Mouse (Mus musculus): ENCODE measurements around the gene Mrpl17. TPM values are rescaled to one million over a fixed set of nuclear protein-coding genes. Genes with fewer than 3 reads are reported as not detected.

Gene Mrpl17
- total and polyA plus RNA-seq, 3 experiments, result 306 to 451 (median 399) TPM

DNA sequence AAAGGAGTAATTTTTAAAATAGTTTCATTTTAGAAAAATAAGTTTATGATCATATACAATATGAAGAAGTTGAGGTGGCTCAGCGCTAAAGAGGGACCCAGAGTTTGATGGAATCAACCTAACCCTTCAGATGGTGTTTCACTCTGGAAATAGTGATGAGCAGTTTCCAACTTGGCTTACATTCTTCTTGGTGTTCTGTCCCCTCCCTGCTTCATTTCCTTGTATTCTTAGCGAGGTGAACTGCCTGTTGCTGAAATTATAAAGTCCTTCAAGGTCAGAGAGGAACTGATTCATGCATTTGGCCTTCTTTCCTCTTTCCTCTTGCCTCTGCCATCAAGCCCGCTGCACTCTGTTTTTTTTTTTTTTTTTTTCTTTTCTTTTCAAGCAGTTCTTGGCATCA is 1.7 kb upstream of the Mrpl17 start:
- TF ChIP-seq SMC3 (IDR thresholded peaks at IDR 0.05; ENCODE audit: low read depth, low read length) (no peak), ZNF384 (IDR thresholded peaks at IDR 0.05; ENCODE audit: low read depth, low read length) (no peak), CHD1 (IDR thresholded peaks at IDR 0.05; ENCODE audit: low read depth, low read length) (no peak), RAD21 (IDR thresholded peaks at IDR 0.05; ENCODE audit: low read depth, low read length) (no peak), NRF1 (IDR thresholded peaks at IDR 0.05; ENCODE audit: low read depth, low read length) (no peak), JUN (IDR thresholded peaks at IDR 0.05; ENCODE audit: insufficient read depth, low read depth, low read length) (no peak), PAX5 (IDR thresholded peaks at IDR 0.05; ENCODE audit: low read length) (no peak), HCFC1 (IDR thresholded peaks at IDR 0.05; ENCODE audit: low read depth, low read length) (no peak), EP300 (IDR thresholded peaks at IDR 0.05; ENCODE audit: low read length) (no peak), SIN3A (IDR thresholded peaks at IDR 0.05; ENCODE audit: low read length) (no peak), MAX (IDR thresholded peaks at IDR 0.05; ENCODE audit: low read length) (no peak), GABPA (IDR thresholded peaks at IDR 0.05; ENCODE audit: insufficient replicate concordance, low read depth, low read length) (no peak), MAZ (IDR thresholded peaks at IDR 0.05; ENCODE audit: low read depth, low read length) (no peak), ZC3H11A (IDR thresholded peaks at IDR 0.05; ENCODE audit: low read depth, low read length) (no peak), KAT2A (IDR thresholded peaks at IDR 0.05; ENCODE audit: insufficient replicate concordance, low read length) (no peak), BHLHE40 (IDR thresholded peaks at IDR 0.05; ENCODE audit: low read depth, low read length) (no peak), UBTF (IDR thresholded peaks at IDR 0.05; ENCODE audit: low read depth, low read length) (no peak)
- in situ Hi-C loops (cut with MboI; ENCODE audit: low pct_ligation_motif_present, low pct_unique_long_range_greater_than_20kb, low sequenced_read_pairs) (no loop called here), dilution Hi-C loops (cut with MboI; ENCODE audit: extremely low pct_ligation_motif_present, extremely low pct_unique_long_range_greater_than_20kb, low sequenced_read_pairs) (no loop called here)
- no peak overlapping the region for H3K9ac ChIP-seq (ENCODE audit: insufficient read depth, low read depth)
- no peak for DNase-seq (ENCODE audit: extremely low read depth)
- H3K4me3 ChIP-seq (replicated peaks in 1 of 3; ENCODE audit: low read depth in 2 of 3, low read length in 2 of 3, poor library complexity in 1 of 3), result no peak overlapping the region
- no peaks in the 10 kb centered on the region for H3K27me3 ChIP-seq (replicated peaks)
- H3K79me2 ChIP-seq (replicated peaks; ENCODE audit: control insufficient read depth, extremely low read depth, insufficient read depth, poor library complexity, severe bottlenecking), result peaks cover 14% of the 10 kb centered on the region
- no peak overlapping the region for H3K27ac ChIP-seq (ENCODE audit: insufficient read depth, low read depth)
- no peak overlapping the region for H3K4me2 ChIP-seq (ENCODE audit: insufficient read depth, low read depth, poor library complexity, severe bottlenecking)
- peaks cover 9 to 23% of the 10 kb centered on the region in 2 experiments for H3K36me3 ChIP-seq (replicated peaks in 1 of 2; ENCODE audit: control insufficient read depth in 1 of 2, insufficient read depth in 1 of 2, low read length in 1 of 2)
- H3K4me1 ChIP-seq (ENCODE audit: control insufficient read depth in 1 of 2, insufficient read depth in 2 of 2), result peaks cover 0 to 24% of the 10 kb centered on the region in 2 experiments; a peak in 3 of 4 replicates
- peaks cover 4% of the 10 kb centered on the region for H3K9me3 ChIP-seq (replicated peaks; ENCODE audit: low read length)

GRCm38 (mm10) chr7:105811516-105811915 is 617 bp upstream of the Mrpl17 start:
- H3K4me3 ChIP-seq (replicated peaks in 1 of 3; ENCODE audit: low read depth in 2 of 3, low read length in 2 of 3, poor library complexity in 1 of 3), result no peak overlapping the region

More at GRCm38 (mm10) chr7:105811516-105811915, 617 bp upstream of the Mrpl17 start:
- Histone ChIP-seq H3K4me1 (ENCODE audit: control insufficient read depth in 1 of 2, insufficient read depth in 2 of 2) (peaks cover 0 to 24% of the 10 kb centered on the region in 2 experiments; a peak in 3 of 4 replicates), H3K27ac (ENCODE audit: insufficient read depth, low read depth) (no peak overlapping the region), H3K9me3 (replicated peaks; ENCODE audit: low read length) (peaks cover 4% of the 10 kb centered on the region), H3K9ac (ENCODE audit: insufficient read depth, low read depth) (no peak overlapping the region), H3K4me2 (ENCODE audit: insufficient read depth, low read depth, poor library complexity, severe bottlenecking) (peak overlapping the region; percentile 31; the same call in 1 of the 2 replicates), H3K36me3 (replicated peaks in 1 of 2; ENCODE audit: control insufficient read depth in 1 of 2, insufficient read depth in 1 of 2, low read length in 1 of 2) (peaks cover 13 to 34% of the 10 kb centered on the region in 2 experiments), H3K27me3 (replicated peaks) (no peaks in the 10 kb centered on the region), H3K79me2 (replicated peaks; ENCODE audit: control insufficient read depth, extremely low read depth, insufficient read depth, poor library complexity, severe bottlenecking) (peaks cover 14% of the 10 kb centered on the region)
- TF ChIP-seq MXI1 (IDR thresholded peaks at IDR 0.05; ENCODE audit: low read depth, low read length), result no peak
- no peak for TF ChIP-seq MAZ (IDR thresholded peaks at IDR 0.05; ENCODE audit: low read depth, low read length)
- TF ChIP-seq TCF12 (IDR thresholded peaks at IDR 0.05; ENCODE audit: low read depth, low read length), result no peak
- TF ChIP-seq ETS1 (conservative IDR thresholded peaks at IDR 0.05; ENCODE audit: low read depth, low read length), result no peak
- no peak for TF ChIP-seq JUN (IDR thresholded peaks at IDR 0.05; ENCODE audit: insufficient read depth, low read depth, low read length)
- no peak for TF ChIP-seq IRF4 (IDR thresholded peaks at IDR 0.05; ENCODE audit: low read depth, low read length)
- TF ChIP-seq POLR2A (IDR thresholded peaks at IDR 0.05; ENCODE audit: low read depth, low read length), result no peak
- no peak for TF ChIP-seq MAX (IDR thresholded peaks at IDR 0.05; ENCODE audit: low read length)
- TF ChIP-seq SIN3A (IDR thresholded peaks at IDR 0.05; ENCODE audit: low read length), result no peak
- TF ChIP-seq JUND (conservative IDR thresholded peaks at IDR 0.05; ENCODE audit: low read depth, low read length), result no peak
- no peak for TF ChIP-seq ELF1 (IDR thresholded peaks at IDR 0.05; ENCODE audit: low read depth, low read length)
- no peak for TF ChIP-seq KAT2A (IDR thresholded peaks at IDR 0.05; ENCODE audit: insufficient replicate concordance, low read length)
- TF ChIP-seq MEF2A (IDR thresholded peaks at IDR 0.05; ENCODE audit: borderline replicate concordance, low read depth, low read length), result no peak
- TF ChIP-seq MAFK (IDR thresholded peaks at IDR 0.05; ENCODE audit: insufficient replicate concordance, low read length), result no peak
- TF ChIP-seq ZKSCAN1 (IDR thresholded peaks at IDR 0.05; ENCODE audit: borderline replicate concordance, low read depth, low read length), result no peak
- no peak for TF ChIP-seq ZNF384 (IDR thresholded peaks at IDR 0.05; ENCODE audit: low read depth, low read length)
- TF ChIP-seq SMC3 (IDR thresholded peaks at IDR 0.05; ENCODE audit: low read depth, low read length), result no peak
- DNase-seq (ENCODE audit: extremely low read depth), result no peak
- dilution Hi-C loops (cut with MboI; ENCODE audit: extremely low pct_ligation_motif_present, extremely low pct_unique_long_range_greater_than_20kb, low sequenced_read_pairs), result no loop called here
- in situ Hi-C loops (cut with MboI; ENCODE audit: low pct_ligation_motif_present, low pct_unique_long_range_greater_than_20kb, low sequenced_read_pairs), result no loop called here

All from CH12.LX (cell line).